Mouse (Mus musculus) embryonic facial prominence, embryonic 14.5 days (tissue): Measurements from ENCODE around the gene Vwa8. TPM values are rescaled to one million over a fixed set of nuclear protein-coding genes. Genes with fewer than 3 reads are reported as not detected.
A peak's percentile ranks its signal among the peaks of the same experiment; 100 is the strongest.
"Not testable (repeated sequence)": the region's sequence is repeated elsewhere in the genome, so short reads cannot be mapped to it uniquely, and the experiment has no call there.

ENCODE experiments used
- ATAC-seq: fragments of 200-750 bp; cut with Nextera tagmentation; 2 replicates; pipeline ENCODE4 v1.8.0; 2017; ENCODE audit warnings: low read depth, moderate number of reproducible peaks, moderate TSS enrichment
- DNase-seq: peaks from one replicate; pipeline ENCODE4 v3.0.0-alpha.2; 2015; ENCODE audit warnings: low spot score
- H3K27ac ChIP-seq: fragments of 300-500 bp; sonication (generic); replicated peaks from 2 replicates; pipeline ENCODE4 v1.5.1; 2014; ENCODE audit warnings: low read depth, mild to moderate bottlenecking, low read length, moderate library complexity
- H3K27me3 ChIP-seq: fragments of 300-500 bp; sonication (generic); replicated peaks from 2 replicates; pipeline ENCODE4 v1.6.1; 2014; ENCODE audit warnings: low read length; ENCODE audit not compliant: control insufficient read depth, insufficient read depth
- H3K36me3 ChIP-seq: fragments of 300-500 bp; sonication (generic); 2 replicates; pipeline ENCODE4 v1.6.1; 2014; ENCODE audit warnings: low read length, mixed read lengths; ENCODE audit not compliant: control insufficient read depth, insufficient read depth
- H3K4me1 ChIP-seq: fragments of 300-500 bp; sonication (generic); 2 replicates; pipeline ENCODE4 v1.6.1; 2014; ENCODE audit warnings: antibody characterized with exemption, low read length; ENCODE audit not compliant: control insufficient read depth, insufficient read depth
- H3K4me2 ChIP-seq: fragments of 300-500 bp; sonication (generic); 2 replicates; pipeline ENCODE4 v1.6.1; 2014; ENCODE audit warnings: low read depth, mild to moderate bottlenecking, low read length, moderate library complexity, mixed read lengths
- H3K4me3 ChIP-seq: fragments of 300-500 bp; sonication (generic); 2 replicates; pipeline ENCODE4 v1.5.1; 2014; ENCODE audit warnings: low read depth, mild to moderate bottlenecking, low read length
- H3K9ac ChIP-seq: fragments of 300-500 bp; sonication (generic); 2 replicates; pipeline ENCODE4 v1.6.1; 2014; ENCODE audit warnings: low read depth, mild to moderate bottlenecking, low read length, moderate library complexity, mixed read lengths
- H3K9me3 ChIP-seq: fragments of 300-500 bp; sonication (generic); 2 replicates; pipeline ENCODE4 v1.6.1; 2016; ENCODE audit warnings: low read length; ENCODE audit not compliant: control insufficient read depth
- WGBS: fragments of 180-500 bp; shearing (Covaris S2); extraction: QIAGEN DNeasy Blood & Tissue Kit; methylation state at CpG from one replicate; pipeline ENCODE4 v1.1.7; 2014; 5-methylcytosine and 5-hydroxymethylcytosine counted together
- polyA plus RNA-seq: library from polyadenylated mRNA; unstranded; fragments of >200 nt; fragmentation: Nextera tagmentation; extraction: Ambion mirVana; gene quantifications from 2 replicates; pipeline ENCODE4 v1.2.1, GENCODE M21; 2014

Gene Vwa8
- polyA plus RNA-seq, 1 experiment from 2014 or later, result 11.7 TPM

GRCm38 (mm10) chr14:78972424-78972823 lies 123.6 kb downstream of the Vwa8 start:
- no peaks in the 10 kb centered on the region for H3K9me3 ChIP-seq
- WGBS, result 55% methylated on average over 1 of the region's 1 CpGs
- no peak overlapping the region for H3K4me2 ChIP-seq
- DNase-seq (peak; percentile 48), ATAC-seq (peak; percentile 41; the same call in 1 of the 2 replicates)
- no peaks in the 10 kb centered on the region for H3K4me1 ChIP-seq
- no peaks in the 10 kb centered on the region for H3K27me3 ChIP-seq
- no peak overlapping the region for H3K27ac ChIP-seq
- no peak overlapping the region for H3K4me3 ChIP-seq
- no peaks in the 10 kb centered on the region for H3K36me3 ChIP-seq
- H3K9ac ChIP-seq, result no peak overlapping the region

- ATAC-seq (no peak), DNase-seq (no peak)
- no peaks in the 10 kb centered on the region for H3K27me3 ChIP-seq
- no peaks in the 10 kb centered on the region for H3K36me3 ChIP-seq
- H3K4me3 ChIP-seq, result no peak overlapping the region
- no peak overlapping the region for H3K27ac ChIP-seq
- no peak overlapping the region for H3K4me2 ChIP-seq
- no peak overlapping the region for H3K9ac ChIP-seq
- 62% methylated on average over 2 of the region's 2 CpGs for WGBS
- no peaks in the 10 kb centered on the region for H3K4me1 ChIP-seq
- no peaks in the 10 kb centered on the region for H3K9me3 ChIP-seq
Measured at GRCm38 (mm10) chr14:78983104-78983503, 134.3 kb downstream of the Vwa8 start.

- Histone ChIP-seq H3K27ac (no peak overlapping the region), H3K4me1 (no peaks in the 10 kb centered on the region), H3K4me3 (no peak overlapping the region), H3K4me2 (no peak overlapping the region), H3K36me3 (no peaks in the 10 kb centered on the region), H3K9me3 (no peaks in the 10 kb centered on the region), H3K27me3 (no peaks in the 10 kb centered on the region), H3K9ac (no peak overlapping the region)
- 46% methylated on average over 2 of the region's 2 CpGs for WGBS
- DNase-seq, result peak; percentile 78
- no peak for ATAC-seq
Measured at GRCm38 (mm10) chr14:78984296-78984695, 135.4 kb downstream of the Vwa8 start.

- Histone ChIP-seq H3K9ac (no peak overlapping the region), H3K36me3 (no peaks in the 10 kb centered on the region), H3K9me3 (no peaks in the 10 kb centered on the region), H3K4me2 (no peak overlapping the region), H3K4me3 (no peak overlapping the region), H3K4me1 (no peaks in the 10 kb centered on the region), H3K27ac (no peak overlapping the region), H3K27me3 (no peaks in the 10 kb centered on the region)
- DNase-seq (no peak), ATAC-seq (no peak)
- 73% methylated on average over 8 of the region's 8 CpGs for WGBS
Measured at GRCm38 (mm10) chr14:78987543-78987942, 138.7 kb downstream of the Vwa8 start.

GRCm38 (mm10) chr14:78992456-78992855 lies 143.6 kb downstream of the Vwa8 start:
- ATAC-seq (no peak), DNase-seq (no peak)
- Histone ChIP-seq H3K4me2 (no peak overlapping the region), H3K9ac (no peak overlapping the region), H3K36me3 (0 out of 2 replicates have a peak, but pooled peaks cover 4% of the 10 kb centered on the region), H3K4me3 (no peak overlapping the region), H3K9me3 (no peaks in the 10 kb centered on the region), H3K27me3 (no peaks in the 10 kb centered on the region), H3K27ac (no peak overlapping the region), H3K4me1 (no peaks in the 10 kb centered on the region)
- WGBS, result 79% methylated on average over 4 of the region's 4 CpGs

- WGBS, result 70% methylated on average over 4 of the region's 4 CpGs
- H3K27ac ChIP-seq, result no peak overlapping the region
- H3K9me3 ChIP-seq, result no peaks in the 10 kb centered on the region
- H3K36me3 ChIP-seq, result 0 out of 2 replicates have a peak, but pooled peaks cover 4% of the 10 kb centered on the region
- no peak overlapping the region for H3K9ac ChIP-seq
- H3K4me1 ChIP-seq, result no peaks in the 10 kb centered on the region
- H3K4me2 ChIP-seq, result no peak overlapping the region
- no peaks in the 10 kb centered on the region for H3K27me3 ChIP-seq
- no peak overlapping the region for H3K4me3 ChIP-seq
- ATAC-seq, result no peak
- DNase-seq, result no peak
Measured at GRCm38 (mm10) chr14:78993515-78993914, 144.7 kb downstream of the Vwa8 start.

- H3K4me1 ChIP-seq, result no peaks in the 10 kb centered on the region
- DNase-seq, result no peak
- H3K9ac ChIP-seq, result no peak overlapping the region
- no peak overlapping the region for H3K27ac ChIP-seq
- no peaks in the 10 kb centered on the region for H3K9me3 ChIP-seq
- WGBS, result 92% methylated on average over 2 of the region's 2 CpGs
- no peak overlapping the region for H3K4me3 ChIP-seq
- H3K27me3 ChIP-seq, result no peaks in the 10 kb centered on the region
- ATAC-seq, result no peak
- H3K4me2 ChIP-seq, result no peak overlapping the region
- 0 out of 2 replicates have a peak, but pooled peaks cover 4% of the 10 kb centered on the region for H3K36me3 ChIP-seq
Measured at GRCm38 (mm10) chr14:78996359-78996758, 147.5 kb downstream of the Vwa8 start.

GRCm38 (mm10) chr14:79003576-79003975 lies 154.7 kb downstream of the Vwa8 start:
- DNase-seq, result no peak
- ATAC-seq, result no peak
- 69% methylated on average over 1 of the region's 1 CpGs for WGBS

GRCm38 (mm10) chr14:79017710-79018109 lies 168.9 kb downstream of the Vwa8 start:
- not testable (repeated sequence) for H3K27ac ChIP-seq, H3K9ac ChIP-seq, H3K4me1 ChIP-seq, H3K27me3 ChIP-seq, DNase-seq, H3K4me2 ChIP-seq, H3K36me3 ChIP-seq, H3K4me3 ChIP-seq, ATAC-seq, H3K9me3 ChIP-seq
- WGBS, result 85% methylated on average over 5 of the region's 5 CpGs

More at GRCm38 (mm10) chr14:79003576-79003975, 154.7 kb downstream of the Vwa8 start:
- no peaks in the 10 kb centered on the region for H3K4me1 ChIP-seq
- H3K27ac ChIP-seq, result no peak overlapping the region
- no peak overlapping the region for H3K9ac ChIP-seq
- no peak overlapping the region for H3K4me3 ChIP-seq
- H3K9me3 ChIP-seq, result no peaks in the 10 kb centered on the region
- H3K27me3 ChIP-seq, result no peaks in the 10 kb centered on the region
- no peak overlapping the region for H3K4me2 ChIP-seq
- no peaks in the 10 kb centered on the region for H3K36me3 ChIP-seq
